Mouse (Mus musculus) WW6 (cell line): ENCODE data around the gene Gm20403.
"Not testable (repeated sequence)": the region's sequence is repeated elsewhere in the genome, so short reads cannot be mapped to it uniquely, and the experiment has no call there.

Experiments
- DNase-seq: peaks from one replicate; pipeline ENCODE4 v3.0.0-alpha.2; 2013; ENCODE audit warnings: low read depth, low spot score

Gm20403 gene

GRCm38 (mm10) chr12:54993246-54994067, 7.1 kb upstream of the Gm20403 start:
- no peak for DNase-seq

- no peak for DNase-seq
Observed at GRCm38 (mm10) chr12:54992814-54993213, 6.5 kb upstream of the Gm20403 start.

- no peak for DNase-seq
Observed at GRCm38 (mm10) chr12:54988323-54988850, 2.1 kb upstream of the Gm20403 start.

GRCm38 (mm10) chr12:54987156-54987555, 827 bp upstream of the Gm20403 start:
- DNase-seq = no peak

- no peak for DNase-seq
Observed at GRCm38 (mm10) chr12:54985257-54986051, 875 bp downstream of the Gm20403 start.

- DNase-seq = no peak
Observed at GRCm38 (mm10) chr12:54984701-54985256, 1.6 kb downstream of the Gm20403 start.

GRCm38 (mm10) chr12:54982935-54983715, 3.2 kb downstream of the Gm20403 start:
- DNase-seq = no peak

GRCm38 (mm10) chr12:54981962-54982361, 4.4 kb downstream of the Gm20403 start:
- DNase-seq = no peak

- no peak for DNase-seq
Observed at GRCm38 (mm10) chr12:54980939-54981338, 5.4 kb downstream of the Gm20403 start.

- DNase-seq = no peak
Observed at GRCm38 (mm10) chr12:54980532-54980931, 5.8 kb downstream of the Gm20403 start.

- no peak for DNase-seq
Observed at GRCm38 (mm10) chr12:54969033-54969432, 17.3 kb downstream of the Gm20403 start.

- no peak for DNase-seq
Observed at GRCm38 (mm10) chr12:54965532-54966160, 20.7 kb downstream of the Gm20403 start.

GRCm38 (mm10) chr12:54959569-54959968, 26.8 kb downstream of the Gm20403 start:
- no peak for DNase-seq

GRCm38 (mm10) chr12:54956974-54957373, 29.4 kb downstream of the Gm20403 start:
- DNase-seq = no peak

GRCm38 (mm10) chr12:54956457-54956856, 29.9 kb downstream of the Gm20403 start:
- DNase-seq = no peak

GRCm38 (mm10) chr12:54946116-54946515, 40.2 kb downstream of the Gm20403 start:
- DNase-seq = no peak

- not testable (repeated sequence) for DNase-seq
Observed at GRCm38 (mm10) chr12:54942586-54943157, 43.7 kb downstream of the Gm20403 start.

- DNase-seq = not testable (repeated sequence)
Observed at GRCm38 (mm10) chr12:54937581-54938343, 48.6 kb downstream of the Gm20403 start.
